Mouse (Mus musculus) bone marrow, adult 2 months (tissue): ENCODE data around the gene Cpa1.

Experiments
- CTCF ChIP-seq: fragments of 200-500 bp; IDR thresholded peaks from 2 replicates; pipeline ENCODE4 v1.5.1; 2011; ENCODE audit warnings: low read length, control low read depth; ENCODE audit not compliant: control insufficient read depth, insufficient read depth
- POLR2A ChIP-seq: fragments of 200-500 bp; IDR thresholded peaks from 2 replicates; pipeline ENCODE4 v1.6.1; 2011; ENCODE audit warnings: low read depth, mild to moderate bottlenecking, control low read depth, low read length, borderline replicate concordance; ENCODE audit not compliant: control insufficient read depth

GRCm38 (mm10) chr6:30592417-30592974 lies 46.5 kb upstream of the Cpa1 start:
- no peak for TF ChIP-seq POLR2A
- no peak for TF ChIP-seq CTCF
